Mouse (Mus musculus) CD8-positive naive resting alpha-beta T cell, adult 57 days (primary cell): ENCODE results near the gene Tsen2. TPM values are rescaled to one million over a fixed set of nuclear protein-coding genes. Genes with fewer than 3 reads are reported as not detected.

Experiments
- total RNA-seq: library from RNA; stranded (reverse); gene quantifications from one replicate; pipeline ENCODE4 v1.2.4, GENCODE M21; 2023

The Tsen2 gene
- 10.0 TPM for total RNA-seq

DNA sequence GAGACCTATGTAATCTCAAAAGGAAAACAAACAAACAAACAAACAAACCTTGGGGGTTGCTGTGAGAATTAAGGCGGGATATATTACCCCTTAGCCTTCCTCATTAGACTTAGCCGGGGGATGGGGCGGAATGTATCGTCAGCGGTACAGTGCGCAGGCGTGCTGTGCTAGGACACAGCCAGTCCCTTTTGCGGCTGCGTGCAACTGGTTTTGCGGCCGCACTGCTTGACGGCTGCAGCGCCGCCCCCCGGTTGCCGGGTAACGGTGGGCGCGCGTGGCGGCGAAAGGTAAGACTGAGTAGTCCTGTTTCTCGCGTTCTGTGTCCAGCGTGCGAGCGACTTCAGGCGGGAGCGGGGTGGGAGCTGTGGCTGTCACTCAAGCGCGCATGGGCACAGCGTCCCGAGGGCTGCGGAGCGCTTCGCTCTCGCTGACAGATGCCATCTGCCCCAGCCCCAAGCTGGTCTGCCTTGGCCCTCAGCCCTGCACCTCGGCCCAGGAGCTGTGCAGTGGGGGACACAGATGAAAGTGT, at the start of gene Tsen2:
Gene Tsen2 (plus strand): TSS at position 223 of the 529 bp plus-strand sequence.

DNA sequence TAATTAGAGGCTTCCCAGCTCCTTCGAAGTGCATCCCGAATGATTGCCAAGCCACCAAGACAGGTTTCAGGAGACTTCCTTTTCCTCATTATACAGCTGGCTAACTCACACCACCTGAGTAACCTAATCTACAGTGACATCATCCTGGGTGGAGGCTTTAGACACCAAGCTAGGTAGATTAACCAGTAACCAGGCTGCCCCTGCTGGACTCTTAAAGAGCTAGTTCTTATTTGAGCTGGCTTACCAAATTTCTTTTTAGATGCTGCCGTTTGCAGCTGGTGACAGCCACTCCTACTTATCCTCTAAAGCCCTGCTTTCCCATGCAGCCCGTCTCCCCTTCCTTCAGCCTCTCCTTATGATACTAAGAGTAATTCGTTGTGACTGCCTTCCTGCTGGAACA, 48.0 kb downstream of the Tsen2 start, which contains the start of gene Mkrn2os:
Gene Mkrn2os (minus strand): TSS at position 119 of the 400 bp plus-strand sequence.

DNA sequence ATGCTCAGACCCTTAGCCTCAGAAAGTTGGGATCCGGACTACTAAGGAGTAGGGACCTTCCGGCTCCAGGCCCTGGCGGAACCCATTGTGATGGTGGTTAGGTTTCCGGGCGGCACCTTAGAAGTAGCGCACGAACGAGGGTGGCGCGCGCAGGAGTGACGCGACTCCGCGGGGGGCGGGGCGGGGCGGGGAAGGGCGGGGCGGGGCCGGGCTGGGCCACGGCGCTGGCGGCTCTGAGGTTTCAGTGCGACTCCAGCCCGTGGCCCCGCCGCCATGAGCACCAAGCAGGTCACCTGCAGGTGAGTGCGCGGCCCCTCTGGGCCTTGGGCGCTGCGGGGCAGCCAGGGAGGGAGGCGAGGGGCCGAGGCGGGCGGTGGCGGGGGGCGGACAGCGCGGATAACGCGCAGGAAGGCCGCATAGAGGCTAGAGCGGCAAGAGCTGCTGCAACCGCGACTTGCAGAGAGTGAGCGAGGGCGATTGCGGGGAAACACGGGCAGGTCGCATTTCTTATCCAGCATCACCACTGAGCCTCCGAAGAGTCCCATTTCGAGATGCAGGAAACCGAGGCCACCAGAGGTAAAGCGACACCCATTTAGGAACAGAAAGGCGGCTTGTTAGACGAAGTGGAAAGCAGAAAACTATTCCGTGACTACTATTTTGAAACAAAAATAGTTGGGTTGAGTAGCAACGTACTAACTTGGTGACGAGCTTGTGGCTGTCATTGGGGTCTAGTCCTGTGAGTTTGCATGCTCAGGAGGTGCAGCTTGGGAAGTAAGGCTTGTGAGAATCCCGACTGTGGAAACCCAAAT, 57.5 kb downstream of the Tsen2 start, which contains the start of gene Mkrn2:
Gene Mkrn2 (plus strand): TSS at position 188 of the 809 bp plus-strand sequence.

Other genes starting within 250 kb of the Tsen2 start
- 1.0 TPM for gene Pparg, start 183.7 kb upstream of the Tsen2 start, total RNA-seq
- not detected for gene Mkrn2os, start 47.9 kb downstream of the Tsen2 start, total RNA-seq
- gene Mkrn2, start 57.2 kb downstream of the Tsen2 start, total RNA-seq: 37.3 TPM
- 149 TPM for gene Raf1, start 132.0 kb downstream of the Tsen2 start, total RNA-seq
- gene Tmem40, start 217.7 kb downstream of the Tsen2 start, total RNA-seq: not detected
- 5.6 TPM for gene Cand2, start 229.9 kb downstream of the Tsen2 start, total RNA-seq